Mouse (Mus musculus) adrenal gland, postnatal 14 days (tissue): ENCODE measurements around the gene Olfr710. TPM values are rescaled to one million over a fixed set of nuclear protein-coding genes. Genes with fewer than 3 reads are reported as not detected.
"Not testable (repeated sequence)": the region's sequence is repeated elsewhere in the genome, so short reads cannot be mapped to it uniquely, and the experiment has no call there.

Experiments
- DNase-seq: peaks from one replicate; pipeline ENCODE4 v3.0.0; 2021; ENCODE audit warnings: mixed read lengths
- long read RNA-seq, 2 experiments: library from polyadenylated mRNA; stranded (forward); transcript quantifications; one replicate each; pipeline ENCODE4 v2.0.0; 2021
- total RNA-seq: library from RNA; stranded (reverse); gene quantifications from 2 replicates; pipeline ENCODE4 v1.2.3, GENCODE M21; 2021

Olfr710 gene
- total RNA-seq = not detected in 2 replicates
- long read RNA-seq, experiment 1 = 0 reads
- long read RNA-seq, experiment 2 = 0 reads

- DNase-seq = no peak
Observed at GRCm38 (mm10) chr7:106948212-106948611, at the start of gene Olfr710. Gene Olfr710 (minus strand): TSS chr7:106948312.

DNA sequence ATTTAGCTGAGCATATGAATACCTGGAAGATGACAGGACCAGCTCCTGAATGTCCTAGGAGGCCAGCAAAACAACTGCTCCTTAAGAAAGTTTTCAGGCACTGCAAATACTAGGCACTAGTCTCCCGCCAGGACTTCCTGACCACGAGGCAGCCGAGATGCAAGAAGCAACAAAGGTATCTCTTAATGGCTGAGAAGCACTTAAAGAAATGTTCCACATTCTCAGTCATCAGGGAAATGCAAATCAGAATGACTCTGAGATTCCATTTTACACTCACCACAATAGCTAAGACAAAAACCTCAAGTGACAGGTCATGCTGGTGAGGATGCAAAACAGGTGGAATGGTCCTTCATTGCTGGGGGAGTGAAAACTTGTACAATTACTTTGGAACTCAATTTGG is 37.1 kb upstream of the Olfr710 start:
- no peak for DNase-seq

DNA sequence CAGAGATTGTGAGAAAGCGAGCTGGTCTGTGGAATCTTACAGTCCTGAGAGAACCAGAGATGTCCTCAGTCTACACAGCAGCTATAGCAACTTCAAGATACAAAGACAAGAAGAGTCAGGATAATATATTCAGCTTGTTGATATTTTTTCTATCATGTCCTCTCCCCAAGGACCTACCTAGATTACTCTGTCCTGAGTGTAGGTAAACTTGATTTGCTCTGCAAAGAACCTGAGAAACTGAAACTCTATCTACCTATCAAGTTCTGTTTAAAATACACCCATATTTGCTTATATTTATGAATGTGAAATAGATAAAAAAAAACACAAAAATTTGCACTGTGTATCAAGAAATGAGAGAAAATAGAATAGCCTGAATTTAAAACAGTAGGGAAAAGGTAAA is 27.2 kb upstream of the Olfr710 start, which contains the start of gene Olfr711:
Gene Olfr711, minus strand, starts transcription at position 101 of the 400 bp plus-strand sequence.
- DNase-seq = no peak

DNA sequence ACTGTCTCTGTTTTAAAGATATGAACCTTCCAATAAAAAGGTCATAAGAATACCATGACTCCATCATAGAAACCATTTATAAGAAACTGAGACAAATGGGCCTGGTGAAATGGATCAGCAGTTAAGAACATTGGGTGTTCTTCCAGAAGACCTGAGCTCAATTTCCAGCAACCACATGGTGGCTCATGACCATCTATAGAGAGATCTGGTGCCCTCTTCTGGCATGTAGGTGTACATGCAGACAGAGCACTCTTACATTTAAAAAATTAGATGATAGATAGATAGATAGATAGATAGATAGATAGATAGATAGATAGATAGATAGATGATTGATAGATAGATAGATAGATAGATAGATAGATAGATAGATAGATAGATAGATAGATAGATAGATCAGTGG is 19.4 kb upstream of the Olfr710 start:
- DNase-seq = not testable (repeated sequence)

- no peak for DNase-seq
Observed at GRCm38 (mm10) chr7:106963837-106964236, 15.7 kb upstream of the Olfr710 start, which contains the start of gene Olfr6. Gene Olfr6 (minus strand): TSS chr7:106963937.

DNA sequence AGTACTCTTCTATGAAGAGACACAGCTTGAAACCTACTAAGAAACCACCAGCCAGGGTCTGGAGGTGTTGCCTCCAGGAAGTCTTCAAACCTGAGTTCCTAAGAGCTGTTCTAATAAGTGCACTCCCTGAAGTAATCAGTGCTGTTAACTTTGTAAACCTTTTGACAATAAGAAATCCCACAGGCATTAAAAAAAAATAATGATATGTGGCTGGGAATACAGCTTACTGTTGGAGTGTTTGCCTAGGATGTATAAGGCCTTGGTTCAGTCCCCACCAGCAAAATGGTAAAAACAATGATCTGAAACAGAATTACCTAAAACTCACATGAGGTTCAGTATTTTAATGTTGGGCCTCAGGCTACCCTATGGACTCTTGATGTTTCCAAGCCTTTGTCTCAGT is 16.0 kb downstream of the Olfr710 start, which contains the start of gene Olfr709-ps1:
Gene Olfr709-ps1, minus strand, starts transcription at position 101 of the 400 bp plus-strand sequence.
- no peak for DNase-seq

DNA sequence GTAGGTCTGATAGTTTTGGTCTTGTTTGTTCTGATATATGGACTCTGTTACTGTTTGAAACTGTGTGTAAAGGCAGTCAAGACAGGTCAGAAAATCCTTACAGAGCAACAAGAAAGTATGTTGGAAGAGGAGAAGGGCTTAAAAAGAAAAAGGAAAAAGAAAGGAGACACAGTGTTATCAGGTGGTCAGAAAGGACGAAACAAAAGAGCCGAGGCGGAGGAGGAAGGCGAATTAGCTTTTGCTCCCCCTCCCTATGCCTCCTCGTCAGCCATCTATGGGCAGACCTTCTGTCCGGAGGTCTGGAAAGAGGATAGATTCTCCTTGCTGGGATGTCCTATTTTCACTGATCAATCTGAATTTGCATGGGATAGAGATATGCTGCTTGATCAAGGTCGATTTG is 27.2 kb downstream of the Olfr710 start:
- not testable (repeated sequence) for DNase-seq

DNA sequence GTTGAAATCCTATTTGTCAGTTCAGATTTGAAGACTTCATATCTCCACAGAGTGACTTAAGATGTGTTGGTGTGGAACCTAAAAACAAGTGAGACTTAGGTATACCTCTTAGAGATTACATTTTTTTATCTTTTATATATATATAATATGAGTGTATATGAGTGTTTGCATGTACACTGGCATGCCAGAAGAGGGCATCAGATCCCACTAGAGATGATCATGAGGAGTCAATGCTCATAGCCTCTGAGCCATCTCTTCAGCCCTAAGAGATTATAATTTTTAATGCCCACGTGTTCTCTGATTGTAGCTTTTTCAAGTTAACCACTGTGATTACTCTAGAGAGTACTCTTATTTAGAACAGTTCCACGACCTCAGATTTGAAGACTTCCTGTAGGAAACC is 40.4 kb downstream of the Olfr710 start, which contains the start of gene Olfr1532-ps1:
Gene Olfr1532-ps1, plus strand, starts transcription at position 326 of the 400 bp plus-strand sequence.
- no peak for DNase-seq

DNA sequence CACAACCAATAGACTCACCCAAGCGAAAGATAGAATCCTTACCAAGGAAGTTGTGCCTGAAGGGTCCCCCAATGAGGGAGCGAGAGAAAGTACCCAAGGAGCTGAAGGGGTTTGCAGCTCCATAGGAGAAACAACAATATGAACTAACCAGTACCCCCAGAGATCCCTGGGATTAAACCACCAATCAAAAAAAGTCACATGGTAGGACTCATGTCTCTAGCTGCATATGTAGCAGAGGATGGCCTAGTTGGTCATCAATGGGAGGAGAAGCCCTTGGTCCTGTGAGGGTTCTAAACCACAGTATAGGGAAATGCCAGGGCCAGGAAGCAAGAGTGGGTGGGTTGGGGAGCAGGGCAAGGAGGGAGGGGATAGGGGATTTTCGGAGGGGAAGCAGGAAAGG is 47.0 kb downstream of the Olfr710 start, which contains the start of gene Olfr707:
Gene Olfr707, minus strand, starts transcription at position 101 of the 400 bp plus-strand sequence.
- DNase-seq = not testable (repeated sequence)

Other genes starting within 250 kb of the Olfr710 start
- gene Olfr695, start 231.9 kb downstream of the Olfr710 start, total RNA-seq = not detected in 2 replicates
- gene Olfr697, start 205.9 kb downstream of the Olfr710 start, total RNA-seq = not detected in 2 replicates
- gene Olfr698, start 192.9 kb downstream of the Olfr710 start, total RNA-seq = not detected in 2 replicates
- not detected in 2 replicates for gene Olfr699, start 155.1 kb downstream of the Olfr710 start, total RNA-seq
- not detected in 2 replicates for gene Olfr700, start 139.5 kb downstream of the Olfr710 start, total RNA-seq
- gene Olfr701, start 134.2 kb downstream of the Olfr710 start, total RNA-seq = not detected in 2 replicates
- gene Olfr702, start 114.4 kb downstream of the Olfr710 start, total RNA-seq = not detected in 2 replicates
- not detected in 2 replicates for gene Olfr703, start 105.0 kb downstream of the Olfr710 start, total RNA-seq
- gene Olfr704, start 85.1 kb downstream of the Olfr710 start, total RNA-seq = not detected in 2 replicates
- gene Olfr705, start 71.4 kb downstream of the Olfr710 start, total RNA-seq = not detected in 2 replicates
- gene Olfr706, start 60.1 kb downstream of the Olfr710 start, total RNA-seq = not detected in 2 replicates
- gene Olfr707, start 47.1 kb downstream of the Olfr710 start, total RNA-seq = not detected in 2 replicates
- not detected in 2 replicates for gene Olfr1532-ps1, start 40.3 kb downstream of the Olfr710 start, total RNA-seq
- gene Olfr709-ps1, start 16.1 kb downstream of the Olfr710 start, total RNA-seq = 0.11 TPM in 2 replicates
- gene Olfr6, start 15.6 kb upstream of the Olfr710 start, total RNA-seq = 0.26 TPM in 1 of 2 replicates, not detected in the other
- gene Olfr711, start 27.1 kb upstream of the Olfr710 start, total RNA-seq = not detected in 2 replicates
- gene Olfr2, start 57.8 kb upstream of the Olfr710 start, total RNA-seq = not detected in 2 replicates
- not detected in 2 replicates for gene Olfr713, start 82.9 kb upstream of the Olfr710 start, total RNA-seq
- gene Olfr714, start 122.7 kb upstream of the Olfr710 start, total RNA-seq = not detected in 2 replicates
- gene Olfr17, start 144.9 kb upstream of the Olfr710 start, total RNA-seq = not detected in 2 replicates
- gene Olfr715b, start 162.1 kb upstream of the Olfr710 start, total RNA-seq = not detected in 2 replicates
- gene Olfr715, start 182.8 kb upstream of the Olfr710 start, total RNA-seq = not detected in 2 replicates
- not detected in 2 replicates for gene Olfr716, start 190.0 kb upstream of the Olfr710 start, total RNA-seq
- gene Nlrp14, start 218.7 kb upstream of the Olfr710 start, total RNA-seq = not detected in 2 replicates